Mouse (Mus musculus) urinary bladder, postnatal 14 days (tissue): ENCODE measurements around the gene Klhdc3.

ENCODE experiments used
- DNase-seq: peaks from one replicate; pipeline ENCODE4 v3.0.0; 2021; ENCODE audit warnings: low spot score

Gene Klhdc3

DNA sequence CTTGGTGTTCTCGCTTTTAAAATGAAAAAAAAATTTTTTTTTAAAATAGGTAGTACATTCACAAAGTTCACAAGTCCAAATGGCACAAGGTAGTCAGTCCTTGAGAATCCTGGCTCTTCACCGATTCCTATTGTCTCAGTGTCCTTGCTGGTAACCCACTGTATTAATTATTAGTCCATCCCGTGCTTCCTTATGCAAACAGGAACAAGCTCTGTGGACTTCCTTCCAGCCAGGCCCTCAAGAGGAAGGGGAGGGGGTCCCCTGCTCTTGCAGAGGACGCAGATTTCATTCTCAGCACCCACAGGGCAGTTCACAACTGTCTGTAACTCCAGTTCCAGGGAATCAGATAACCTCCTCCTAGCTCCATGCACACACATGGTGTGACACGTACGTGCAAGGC, 24.7 kb downstream of the Klhdc3 start:
- DNase-seq, result no peak

DNA sequence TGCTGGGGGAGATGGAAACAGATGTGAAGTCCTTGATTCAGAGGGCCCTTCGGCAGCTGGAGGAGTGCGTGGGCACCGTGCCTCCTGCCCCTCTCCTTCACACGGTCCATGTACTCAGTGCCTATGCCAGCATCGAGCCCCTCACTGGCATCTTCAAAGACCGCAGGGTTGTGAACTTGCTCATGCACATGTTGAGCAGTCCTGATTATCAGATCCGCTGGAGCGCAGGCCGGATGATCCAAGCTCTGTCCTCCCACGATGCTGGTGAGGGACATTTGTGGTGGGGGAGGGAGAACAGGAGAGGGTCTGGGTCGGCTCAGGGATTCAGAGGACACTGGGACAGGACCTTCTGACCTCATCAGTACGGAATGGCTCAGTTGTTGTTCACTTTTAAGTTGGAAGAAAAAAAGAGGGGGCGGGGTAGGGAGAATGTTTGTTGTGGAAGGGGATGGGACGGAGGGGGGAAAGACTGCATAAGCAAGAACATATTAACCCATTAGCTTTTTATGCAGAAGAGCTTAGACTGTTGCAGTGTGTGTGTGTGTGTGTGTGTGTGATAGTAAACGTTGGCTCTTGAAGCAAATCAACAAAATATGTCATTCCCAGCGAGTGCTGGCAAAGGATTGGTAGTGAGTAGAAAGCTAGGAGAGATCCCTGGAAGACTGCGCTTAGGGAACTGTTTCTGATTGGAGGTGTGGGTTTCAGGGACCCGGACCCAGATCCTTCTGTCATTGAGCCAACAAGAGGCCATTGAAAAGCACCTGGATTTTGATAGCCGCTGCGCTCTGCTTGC, 28.8 kb downstream of the Klhdc3 start:
- no peak for DNase-seq

DNA sequence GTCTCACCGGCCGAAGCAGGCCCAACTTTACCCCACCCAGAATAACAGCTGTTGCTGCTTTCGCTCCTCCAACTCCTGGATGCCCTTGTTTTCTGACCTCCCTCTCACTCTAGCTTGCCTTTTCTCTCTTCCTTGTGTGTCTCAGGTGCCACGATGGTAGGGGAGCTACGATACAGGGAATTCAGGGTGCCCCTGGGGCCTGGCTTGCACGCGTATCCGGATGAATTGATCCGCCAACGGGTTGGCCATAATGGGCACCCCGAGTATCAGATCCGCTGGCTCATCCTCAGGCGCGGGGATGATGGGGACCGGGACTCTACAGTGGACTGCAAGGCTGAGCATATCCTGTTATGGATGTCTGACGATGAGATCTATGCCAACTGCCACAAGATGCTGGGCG, 29.4 kb downstream of the Klhdc3 start:
- no peak for DNase-seq

GRCm38 (mm10) chr17:46650232-46651031, 30.3 kb downstream of the Klhdc3 start, which contains the start of gene Cul7:
TSS of gene Cul7 (plus strand) at chr17:46650337.
- peak; percentile 93 for DNase-seq

DNA sequence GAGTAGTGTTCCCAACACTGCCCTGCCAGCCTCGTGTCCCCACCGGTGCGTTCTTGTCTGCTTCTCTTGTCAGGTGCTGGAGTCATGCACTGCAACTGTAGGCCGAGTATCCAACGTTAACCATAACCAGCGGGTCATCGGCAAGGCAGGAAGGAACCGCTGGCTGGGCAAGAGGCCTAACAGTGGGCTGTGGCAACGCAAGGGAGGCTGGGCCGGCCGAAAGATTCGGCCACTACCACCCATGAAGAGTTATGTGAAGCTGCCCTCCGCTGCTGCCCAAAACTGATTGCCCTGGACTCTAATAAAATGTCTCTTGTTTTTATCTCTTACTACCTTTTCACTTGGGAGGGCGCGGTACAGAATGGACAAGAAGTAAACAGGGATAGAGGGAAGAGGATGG, 30.9 kb downstream of the Klhdc3 start:
- DNase-seq, result no peak

GRCm38 (mm10) chr17:46648436-46648835, 32.3 kb downstream of the Klhdc3 start:
- DNase-seq, result no peak

GRCm38 (mm10) chr17:46647279-46647678, 33.4 kb downstream of the Klhdc3 start:
- no peak for DNase-seq

DNA sequence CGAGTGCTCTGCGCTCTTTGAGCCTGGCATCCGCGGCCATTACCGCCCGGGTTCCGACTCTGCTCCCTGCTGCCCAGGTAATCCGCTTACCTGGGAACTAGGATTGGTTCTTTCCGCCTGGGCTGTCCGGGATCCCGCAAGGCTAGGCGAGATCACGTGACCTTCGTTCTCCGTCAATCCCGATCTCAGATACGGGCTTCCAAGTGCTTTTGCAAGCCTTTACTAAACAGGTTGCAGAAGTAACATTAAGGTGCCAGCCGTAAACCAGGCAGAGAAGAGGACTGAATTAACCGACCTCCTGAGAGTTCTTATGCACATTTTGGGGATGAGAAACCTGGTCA, 34.4 kb downstream of the Klhdc3 start:
- DNase-seq, result no peak

- peak; percentile 99 for DNase-seq
These were observed 35.0 kb downstream of the Klhdc3 start, which contains the start of the genes Klc4 and Mrpl2 for GRCm38 (mm10) chr17:46645561-46646321. TSS of gene Klc4 (minus strand) at chr17:46646022. TSS of gene Mrpl2 (plus strand) at chr17:46646229.

GRCm38 (mm10) chr17:46644916-46645475, 35.7 kb downstream of the Klhdc3 start:
- peak; percentile 79 for DNase-seq

GRCm38 (mm10) chr17:46644152-46644805, 36.4 kb downstream of the Klhdc3 start:
- no peak for DNase-seq

DNA sequence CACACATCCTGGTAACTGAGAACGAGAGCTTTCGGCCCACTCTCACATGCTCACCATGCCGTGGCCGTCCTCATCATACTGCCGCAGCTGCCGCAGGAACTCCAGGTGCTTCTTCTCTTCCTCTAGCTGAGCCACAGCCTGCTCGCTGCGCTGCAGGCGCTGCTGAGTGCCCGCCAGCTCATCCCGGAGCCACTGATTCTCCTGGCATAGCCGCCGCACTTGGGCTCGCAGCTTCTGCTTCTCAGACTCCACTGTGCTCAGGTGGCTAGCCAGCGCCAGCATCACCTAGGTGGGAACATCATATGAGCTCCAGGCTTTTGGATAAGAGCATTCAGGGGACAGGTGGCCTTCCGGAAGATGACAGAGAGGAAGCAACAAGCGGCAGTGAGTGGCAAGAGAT, 38.7 kb downstream of the Klhdc3 start:
- no peak for DNase-seq

DNA sequence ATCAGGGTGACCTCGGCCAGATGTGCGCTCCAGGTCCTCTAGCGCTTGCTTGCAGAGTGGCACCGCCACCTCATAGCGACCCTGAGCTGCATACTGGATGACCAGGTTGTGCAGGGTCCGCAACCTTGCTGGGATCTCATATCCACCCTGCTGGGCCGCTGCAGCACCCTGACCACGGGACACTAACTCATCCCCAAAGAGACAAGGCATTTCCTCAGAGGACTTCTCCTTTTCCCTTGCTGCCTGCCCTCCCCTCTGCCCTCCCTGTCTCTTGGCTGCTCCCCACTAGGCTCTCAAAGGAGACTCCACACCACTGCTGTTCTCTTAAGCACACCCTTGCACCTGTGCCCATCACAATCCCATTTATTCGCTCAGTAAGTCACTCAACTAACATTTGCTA, 40.8 kb downstream of the Klhdc3 start:
- DNase-seq, result no peak

DNA sequence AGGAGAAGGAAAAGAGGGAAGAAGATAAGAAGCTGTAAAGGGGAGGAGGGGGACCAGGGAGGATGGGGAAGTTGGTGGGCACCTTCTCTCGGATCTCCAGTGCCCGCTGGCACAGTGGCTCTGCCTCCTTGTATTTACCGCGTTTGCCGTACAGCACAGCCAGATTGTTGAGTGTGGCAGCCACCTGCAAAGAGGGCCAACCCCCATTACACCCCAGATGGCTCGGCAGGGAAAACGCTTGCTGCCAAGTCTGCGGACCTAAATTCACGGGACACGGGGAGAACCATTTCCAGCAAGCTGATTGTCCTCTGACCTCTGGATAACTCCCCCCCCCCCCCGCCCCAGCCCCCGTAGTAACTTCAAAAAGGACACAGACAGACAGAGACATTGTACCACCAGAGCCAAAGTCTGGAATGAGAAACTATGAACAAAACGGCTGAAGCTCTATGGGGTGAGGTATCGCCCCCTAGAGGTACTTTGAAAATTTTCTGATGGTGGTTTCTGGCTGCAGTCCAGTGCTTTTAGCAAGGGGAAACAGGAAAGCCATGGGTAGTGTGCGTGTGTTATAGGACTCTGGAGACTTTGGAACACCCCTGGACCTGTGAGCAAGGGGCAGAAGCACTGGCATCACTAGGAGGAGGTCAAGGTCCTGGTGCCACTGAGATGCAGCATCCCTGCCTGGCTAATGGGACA, 43.7 kb downstream of the Klhdc3 start:
- DNase-seq, result peak; percentile 67

DNA sequence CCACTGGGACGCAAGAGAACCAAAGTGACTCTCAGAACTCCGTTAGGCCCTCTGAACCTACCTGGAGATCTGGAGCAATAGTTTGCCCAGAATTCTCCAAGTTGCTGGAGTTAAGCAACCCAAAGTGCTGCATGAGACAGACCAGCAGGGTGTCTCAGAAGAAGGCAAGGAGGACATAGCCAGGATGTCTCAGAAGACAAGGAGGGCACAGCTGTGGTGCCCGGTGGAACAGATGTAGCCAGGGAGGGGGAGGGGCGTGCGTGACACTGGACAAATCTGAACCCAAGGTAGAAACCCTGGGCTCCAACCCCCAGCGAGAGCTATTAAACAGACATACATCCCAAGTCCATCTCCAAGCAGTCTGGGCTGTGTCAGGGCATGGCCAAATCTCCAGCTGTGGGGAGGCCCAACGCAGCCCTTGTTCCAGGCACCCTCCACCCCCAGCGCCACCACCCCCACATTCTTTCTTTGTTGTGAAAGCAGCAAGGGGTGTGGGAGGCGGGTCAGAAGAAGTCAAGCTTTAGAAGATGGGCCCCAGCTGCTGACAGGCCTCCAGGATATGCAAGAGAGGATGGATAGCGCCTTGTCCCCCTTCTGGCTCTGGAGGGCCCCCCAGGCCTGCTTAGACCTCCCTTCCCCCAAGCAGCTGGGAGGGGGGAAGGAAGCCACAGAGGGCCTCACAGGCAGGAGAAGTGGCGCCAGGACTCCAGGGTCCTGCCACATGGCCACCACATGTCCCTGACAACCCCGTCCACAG, 50.9 kb downstream of the Klhdc3 start:
- peak; percentile 75 for DNase-seq

DNA sequence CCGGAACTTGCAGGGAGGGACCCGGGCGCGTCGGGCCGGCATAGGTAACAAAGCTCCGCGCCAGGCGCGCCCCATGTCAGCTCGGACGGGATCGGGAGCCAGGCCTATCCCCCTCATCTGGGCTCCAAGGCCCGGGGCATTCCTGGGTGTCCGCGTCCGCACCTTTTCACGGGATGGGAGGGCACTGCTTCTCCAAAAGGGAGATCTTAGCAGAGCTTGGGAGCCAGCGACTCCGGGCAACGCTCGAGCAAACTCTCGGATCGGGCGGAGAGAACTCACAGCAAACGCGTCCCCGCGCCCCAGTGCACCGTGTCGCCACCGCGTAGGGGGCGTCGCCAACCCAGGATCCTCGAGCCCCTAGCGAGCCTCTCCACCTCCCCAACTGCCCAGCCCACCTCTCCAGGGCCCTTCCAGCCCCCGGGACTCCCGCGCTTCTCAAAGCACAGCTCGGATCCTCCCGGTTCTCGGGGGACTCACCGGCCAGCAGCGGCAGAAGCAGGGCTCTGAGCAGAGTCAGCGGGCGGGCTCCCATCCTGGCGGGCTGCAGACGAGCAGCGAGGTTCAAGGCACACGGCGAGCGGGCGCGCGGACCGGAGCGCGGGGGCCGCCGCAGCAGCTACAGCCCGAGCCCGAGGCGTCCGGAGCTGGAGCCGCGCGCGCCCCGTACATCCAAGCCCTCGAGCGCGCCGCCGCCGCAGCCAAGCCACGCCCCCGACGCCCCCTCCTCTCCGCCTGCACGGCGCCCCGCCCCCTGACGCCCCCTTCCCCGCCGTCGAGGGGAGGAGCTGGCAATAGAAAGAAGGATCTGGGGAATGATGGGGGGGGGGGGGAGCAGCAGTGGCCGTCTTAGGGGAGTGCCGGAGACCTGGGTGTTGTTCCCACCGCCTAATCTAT, 51.7 kb downstream of the Klhdc3 start, which contains the start of gene Ptk7:
Gene Ptk7 (minus strand): TSS at position 714 of the 894 bp plus-strand sequence.
- DNase-seq, result peak; percentile 80

- peak; percentile 34 for DNase-seq
These were observed 52.3 kb downstream of the Klhdc3 start for GRCm38 (mm10) chr17:46628471-46628790.

DNA sequence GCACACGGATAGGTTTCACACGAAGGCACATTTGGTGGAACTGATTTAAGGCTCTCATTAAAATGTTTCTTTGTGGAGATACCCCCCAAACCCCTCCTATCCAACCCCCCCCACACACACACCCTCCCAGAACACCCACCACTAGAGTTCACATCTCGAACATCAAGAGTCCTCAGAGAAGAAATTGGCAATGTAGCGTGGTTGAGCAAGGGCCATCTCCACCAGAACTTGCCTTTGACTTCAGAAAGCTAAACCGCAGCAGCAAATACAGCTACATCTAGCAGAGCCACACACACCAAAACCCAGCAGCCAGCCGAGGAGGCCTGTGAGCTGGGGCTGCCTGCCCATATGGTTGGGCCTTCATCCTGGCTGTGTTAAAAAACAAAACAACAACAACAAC, 53.3 kb downstream of the Klhdc3 start:
- DNase-seq, result no peak

GRCm38 (mm10) chr17:46624598-46624997, 56.1 kb downstream of the Klhdc3 start:
- no peak for DNase-seq
